Mouse (Mus musculus) kidney, adult 2 months (tissue): ENCODE data around the gene Mfsd11. TPM values are rescaled to one million over a fixed set of nuclear protein-coding genes. Genes with fewer than 3 reads are reported as not detected.

Source experiments
- DNase-seq: peaks from one replicate; pipeline ENCODE4 v3.0.0; 2021
- H3K27ac ChIP-seq: fragments of 200-500 bp; 2 replicates; pipeline ENCODE4 v1.5.1; 2012; ENCODE audit warnings: low read depth, low read length, control low read depth, inconsistent platforms; ENCODE audit not compliant: insufficient read depth
- H3K27me3 ChIP-seq: fragments of 200-500 bp; replicated peaks from 2 replicates; pipeline ENCODE4 v1.6.1; 2012; ENCODE audit warnings: mild to moderate bottlenecking, moderate library complexity, low read length, inconsistent platforms; ENCODE audit not compliant: control insufficient read depth, insufficient read depth
- H3K36me3 ChIP-seq: fragments of 200-500 bp; 2 replicates; pipeline ENCODE4 v1.6.1; 2012; ENCODE audit warnings: mild to moderate bottlenecking, moderate library complexity, low read length, inconsistent platforms; ENCODE audit not compliant: control insufficient read depth, insufficient read depth
- H3K4me1 ChIP-seq: fragments of 200-500 bp; 2 replicates; pipeline ENCODE4 v1.6.1; 2011; ENCODE audit warnings: low read length; ENCODE audit not compliant: control insufficient read depth, insufficient read depth
- H3K4me3 ChIP-seq: fragments of 200-500 bp; 2 replicates; pipeline ENCODE4 v1.5.1; 2011; ENCODE audit warnings: mild to moderate bottlenecking, low read depth, low read length, control low read depth; ENCODE audit not compliant: insufficient read depth
- CTCF ChIP-seq: fragments of 200-500 bp; conservative IDR thresholded peaks from 2 replicates; pipeline ENCODE4 v1.5.1; 2011; ENCODE audit warnings: low read depth, mild to moderate bottlenecking, control low read depth, low read length, moderate library complexity, mixed read lengths; ENCODE audit not compliant: insufficient read depth, insufficient read length
- POLR2A ChIP-seq: fragments of 200-500 bp; IDR thresholded peaks from one replicate; pipeline ENCODE4 v1.6.1; 2011; ENCODE audit warnings: low read depth, low read length, control low read depth
- WGBS: fragments of 180-500 bp; shearing (Covaris S2); methylation state at CpG from one replicate; pipeline ENCODE4 v1.1.7; 2018; 5-methylcytosine and 5-hydroxymethylcytosine counted together
- polyA plus RNA-seq: library from polyadenylated mRNA; depleted of rRNA; stranded (reverse); fragments of >200 nt; gene quantifications from 2 replicates; pipeline ENCODE4 v1.2.3, GENCODE M21; 2012

Gene Mfsd11
- polyA plus RNA-seq, 1 experiment = 44.9 TPM

DNA sequence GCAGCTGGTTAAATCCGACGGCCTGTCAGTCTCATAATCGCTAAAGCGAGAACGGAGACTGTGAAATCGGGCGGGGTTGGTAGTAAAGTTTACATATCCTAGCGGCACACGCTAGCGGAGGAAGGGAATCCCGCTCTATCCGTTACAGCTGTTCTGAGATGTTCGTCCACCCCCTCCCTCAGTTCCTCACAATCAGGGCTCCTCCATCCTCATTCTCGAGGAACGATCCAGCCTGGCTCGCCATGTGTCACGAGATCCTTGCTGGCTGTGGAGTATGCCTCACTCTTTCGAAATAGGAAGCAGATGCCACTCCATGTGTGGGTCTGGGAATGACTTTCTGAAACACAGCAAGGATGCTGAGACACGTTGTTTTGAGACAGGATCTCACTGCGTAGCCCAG is 21.7 kb downstream of the Mfsd11 start:
- Histone ChIP-seq H3K27me3 (no peaks in the 10 kb centered on the region), H3K4me3 (no peak overlapping the region), H3K27ac (no peak overlapping the region), H3K4me1 (no peaks in the 10 kb centered on the region; the same call in 1 of the 2 replicates), H3K36me3 (peaks cover 2% of the 10 kb centered on the region)
- 89% methylated on average over 20 of the region's 20 CpGs for WGBS
- DNase-seq = no peak
- no peak for TF ChIP-seq POLR2A
- no peak for TF ChIP-seq CTCF

DNA sequence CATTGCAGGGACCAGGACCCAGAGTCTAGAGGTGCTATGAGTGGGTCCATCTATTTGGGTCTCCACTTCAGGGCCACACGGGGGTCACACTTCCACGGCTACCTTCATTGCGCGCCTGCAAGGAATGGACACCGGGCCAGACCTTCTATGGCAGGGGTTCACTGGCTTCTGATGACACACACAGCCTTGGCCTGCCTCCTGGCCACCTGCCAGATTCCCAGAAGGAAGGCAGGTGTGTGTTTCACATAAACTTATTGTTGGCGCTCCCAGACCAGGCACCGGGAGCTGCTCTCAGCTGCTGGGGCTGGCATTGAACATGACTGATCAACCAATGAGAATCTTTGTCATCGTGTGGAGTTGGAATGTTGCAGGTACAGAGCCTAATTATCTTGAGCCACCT is 26.2 kb downstream of the Mfsd11 start:
- H3K27ac ChIP-seq = no peak overlapping the region
- H3K4me1 ChIP-seq = no peaks in the 10 kb centered on the region
- no peak overlapping the region for H3K4me3 ChIP-seq
- H3K36me3 ChIP-seq = no peaks in the 10 kb centered on the region; the same call in 1 of the 2 replicates
- TF ChIP-seq CTCF (no peak), POLR2A (no peak)
- H3K27me3 ChIP-seq = no peaks in the 10 kb centered on the region
- WGBS = 75% methylated on average over 8 of the region's 8 CpGs
- no peak for DNase-seq

DNA sequence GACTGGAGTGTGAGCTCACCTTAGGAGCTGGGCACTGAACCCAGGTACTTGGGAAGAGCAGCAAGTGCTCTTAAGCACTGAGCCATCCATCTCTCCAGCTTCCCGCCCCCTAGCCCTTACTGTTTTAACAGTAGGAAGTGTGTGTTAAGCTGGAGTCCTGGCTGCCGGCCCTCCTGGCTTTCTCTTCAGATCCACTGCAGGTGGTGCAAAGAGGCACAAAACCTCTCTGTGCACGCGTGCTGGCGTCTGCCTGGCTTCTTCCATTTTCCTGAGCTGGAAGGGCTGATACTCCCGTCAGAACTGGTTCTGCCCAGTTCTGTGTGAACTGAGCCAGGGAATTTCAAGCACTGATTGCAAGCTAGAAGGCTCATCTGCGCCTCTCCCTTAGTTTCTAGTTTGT is 28.6 kb downstream of the Mfsd11 start:
- Histone ChIP-seq H3K27me3 (no peaks in the 10 kb centered on the region), H3K27ac (no peak overlapping the region), H3K4me3 (no peak overlapping the region), H3K4me1 (no peaks in the 10 kb centered on the region), H3K36me3 (no peaks in the 10 kb centered on the region)
- no peak for DNase-seq
- TF ChIP-seq POLR2A (no peak), CTCF (no peak)
- 66% methylated on average over 7 of the region's 7 CpGs for WGBS

DNA sequence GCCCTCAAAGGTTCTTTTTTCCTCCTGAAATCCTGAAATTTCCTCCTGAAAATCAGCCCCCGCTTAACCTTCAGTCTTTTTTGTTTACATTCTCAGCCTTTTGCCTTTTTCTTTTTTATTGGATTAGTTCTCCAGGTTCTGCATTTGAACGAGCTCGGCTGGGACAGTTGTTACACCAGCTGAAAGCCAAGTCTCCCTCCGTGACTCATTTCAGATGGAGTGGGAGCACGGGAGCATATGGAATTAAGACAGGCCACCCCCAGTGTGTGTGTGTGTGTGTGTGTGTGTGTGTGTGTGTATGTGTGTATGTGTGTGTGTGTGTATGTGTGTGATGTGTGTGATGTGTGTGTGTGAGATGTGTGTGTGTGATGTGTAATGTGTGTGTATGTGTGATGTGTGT is 29.2 kb downstream of the Mfsd11 start:
- H3K4me1 ChIP-seq = no peaks in the 10 kb centered on the region
- no peak overlapping the region for H3K27ac ChIP-seq
- no peak overlapping the region for H3K4me3 ChIP-seq
- TF ChIP-seq CTCF (no peak), POLR2A (no peak)
- H3K27me3 ChIP-seq = no peaks in the 10 kb centered on the region
- no peak for DNase-seq
- 79% methylated on average over 5 of the region's 5 CpGs for WGBS
- no peaks in the 10 kb centered on the region for H3K36me3 ChIP-seq

DNA sequence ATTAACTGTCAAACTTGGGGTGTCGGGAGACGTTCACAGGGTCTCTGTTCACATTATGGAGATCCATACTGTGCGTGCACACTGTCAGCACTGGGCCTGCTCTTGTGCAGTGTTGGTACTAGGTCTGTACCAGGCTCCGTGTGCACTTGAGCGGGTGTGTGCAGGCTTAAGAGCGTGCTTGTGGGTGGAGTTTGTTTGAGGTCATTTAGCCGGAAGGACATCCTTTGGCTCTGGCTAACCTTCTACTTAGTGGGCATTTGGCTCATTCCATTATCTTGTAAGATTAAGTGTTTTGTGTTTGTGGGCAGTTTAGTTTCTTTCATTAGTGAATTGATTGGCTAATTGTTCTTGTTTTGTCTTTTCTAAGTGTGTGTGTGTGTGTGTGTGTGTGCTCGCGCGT is 30.2 kb downstream of the Mfsd11 start:
- TF ChIP-seq CTCF = no peak
- no peak for TF ChIP-seq POLR2A
- Histone ChIP-seq H3K27ac (no peak overlapping the region), H3K4me3 (no peak overlapping the region), H3K27me3 (no peaks in the 10 kb centered on the region), H3K36me3 (no peaks in the 10 kb centered on the region), H3K4me1 (no peaks in the 10 kb centered on the region)
- 87% methylated on average over 10 of the region's 10 CpGs for WGBS
- DNase-seq = no peak

DNA sequence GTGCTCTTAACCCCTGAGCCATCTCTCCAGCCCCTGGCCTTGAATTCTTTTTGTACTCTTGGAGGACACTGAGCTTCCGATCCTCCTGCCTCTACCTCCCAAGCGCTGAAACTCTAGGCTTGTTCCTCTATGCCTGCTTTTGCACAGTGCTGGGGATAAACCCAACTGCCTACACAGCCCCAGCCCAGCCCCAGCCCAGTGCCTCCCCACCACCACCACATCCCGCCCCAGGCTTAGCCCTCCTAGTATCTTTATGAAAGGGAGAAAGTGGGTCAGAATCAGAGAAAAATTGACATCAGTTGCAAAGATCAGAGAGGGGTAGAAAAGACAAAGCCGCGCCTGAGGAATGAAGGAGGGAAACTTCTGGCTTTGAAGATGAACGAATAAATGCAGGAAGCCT is 31.8 kb downstream of the Mfsd11 start:
- 90% methylated on average over 6 of the region's 6 CpGs for WGBS
- TF ChIP-seq POLR2A (no peak), CTCF (no peak)
- no peak overlapping the region for H3K4me3 ChIP-seq
- no peaks in the 10 kb centered on the region for H3K36me3 ChIP-seq
- no peak for DNase-seq
- H3K27me3 ChIP-seq = no peaks in the 10 kb centered on the region
- no peaks in the 10 kb centered on the region for H3K4me1 ChIP-seq
- H3K27ac ChIP-seq = no peak overlapping the region

DNA sequence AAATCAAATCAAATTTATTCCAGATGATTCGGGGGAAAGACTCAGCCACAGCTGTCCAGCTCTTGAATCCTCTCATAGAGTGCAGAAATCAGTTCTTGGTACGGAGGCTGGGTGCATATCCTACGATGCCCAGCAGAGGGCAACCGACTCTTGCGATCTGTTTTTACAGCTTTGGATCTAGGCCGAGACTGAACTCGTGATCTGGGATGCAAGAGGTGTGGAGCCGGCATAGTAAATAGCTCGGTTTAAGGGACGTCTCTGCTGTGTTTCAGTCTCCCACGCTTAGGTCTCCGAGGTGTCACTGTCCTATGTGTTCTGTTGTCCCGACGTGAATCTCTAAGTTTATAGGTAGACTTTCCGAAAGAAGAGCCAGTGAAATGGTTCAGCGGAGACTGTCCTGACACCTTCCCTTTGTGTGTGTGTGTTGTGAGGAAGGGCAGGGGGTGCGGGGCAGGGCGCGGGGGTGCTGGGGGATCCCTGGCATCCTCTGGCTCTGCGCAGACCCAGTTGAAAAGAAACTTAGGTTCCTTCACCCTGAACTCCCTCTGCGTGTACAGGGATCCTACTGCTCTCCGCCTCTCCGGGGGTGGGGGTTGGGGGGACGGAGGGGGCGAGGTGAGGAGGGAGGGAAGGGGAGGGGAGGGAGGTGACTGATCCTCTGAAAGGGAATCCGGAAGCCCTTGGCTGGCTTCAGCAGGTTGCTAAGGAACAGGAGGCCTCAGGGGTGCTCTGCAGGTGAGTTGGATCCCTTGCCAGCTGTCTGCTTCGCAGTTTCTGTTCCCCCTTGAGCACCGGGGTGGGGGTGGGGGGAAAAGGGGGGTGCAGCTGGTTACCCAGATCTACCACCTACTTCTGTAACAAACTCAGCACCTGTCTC is 33.3 kb downstream of the Mfsd11 start:
- no peaks in the 10 kb centered on the region for H3K4me1 ChIP-seq
- 4% methylated on average over 28 of the region's 28 CpGs for WGBS
- H3K27me3 ChIP-seq = no peaks in the 10 kb centered on the region
- H3K4me3 ChIP-seq = peak overlapping the region; percentile 46
- no peaks in the 10 kb centered on the region for H3K36me3 ChIP-seq
- DNase-seq = peak; percentile 89
- TF ChIP-seq POLR2A = no peak
- peak; percentile 92 for TF ChIP-seq CTCF
- H3K27ac ChIP-seq = no peak overlapping the region

DNA sequence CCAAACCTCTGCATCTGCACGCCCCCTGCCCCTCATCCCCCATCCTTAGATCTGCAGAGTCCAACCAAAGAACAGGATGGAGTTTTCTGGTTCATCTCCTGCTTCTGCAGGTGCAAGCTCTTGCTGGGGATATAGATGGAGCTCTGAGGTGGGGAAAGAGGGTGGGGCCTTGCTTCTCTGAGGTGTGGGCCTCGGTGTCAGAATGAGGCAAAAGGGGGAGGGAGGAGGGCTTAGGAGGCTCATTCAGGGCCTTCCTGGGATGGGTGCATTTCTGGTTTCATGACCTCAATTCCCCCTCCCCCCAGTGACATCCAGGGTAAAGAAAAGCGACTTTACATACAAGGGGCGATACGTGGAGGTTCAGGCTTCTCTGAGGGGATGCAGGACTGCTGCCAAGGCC is 34.9 kb downstream of the Mfsd11 start:
- no peak for DNase-seq
- no peak for TF ChIP-seq CTCF
- no peak for TF ChIP-seq POLR2A
- 78% methylated on average over 5 of the region's 5 CpGs for WGBS
- Histone ChIP-seq H3K4me1 (no peaks in the 10 kb centered on the region), H3K36me3 (no peaks in the 10 kb centered on the region), H3K27ac (no peak overlapping the region), H3K27me3 (no peaks in the 10 kb centered on the region), H3K4me3 (no peak overlapping the region)
